Mouse (Mus musculus): Measurements from ENCODE around the gene Gm3424.
A peak's percentile ranks its signal among the peaks of the same experiment; 100 is the strongest.
"Not testable (repeated sequence)": the region's sequence is repeated elsewhere in the genome, so short reads cannot be mapped to it uniquely, and the experiment has no call there.

Gene Gm3424

GRCm38 (mm10) chr14:5830229-5830628 lies at the start of gene Gm3424:
Gene Gm3424 (minus strand): TSS chr14:5830329.
- not testable (repeated sequence) for DNase-seq (ENCODE audit: low read depth, low spot score)

- DNase-seq (ENCODE audit: low read depth, low spot score), result not testable (repeated sequence)
Measured at GRCm38 (mm10) chr14:5879791-5880190, 49.7 kb upstream of the Gm3424 start.

GRCm38 (mm10) chr14:5879136-5879535 lies 49.0 kb upstream of the Gm3424 start:
- peak; percentile 71 for DNase-seq (ENCODE audit: low read depth, low spot score)

GRCm38 (mm10) chr14:5855911-5856310 lies 25.8 kb upstream of the Gm3424 start:
- not testable (repeated sequence) for DNase-seq (ENCODE audit: low read depth, low spot score)

- DNase-seq (ENCODE audit: low read depth, low spot score), result not testable (repeated sequence)
Measured at GRCm38 (mm10) chr14:5812699-5813356, 17.3 kb downstream of the Gm3424 start.

GRCm38 (mm10) chr14:5807882-5808281 lies 22.2 kb downstream of the Gm3424 start, which contains the start of gene Gm3383:
Gene Gm3383 (minus strand): TSS chr14:5807982.
- DNase-seq (ENCODE audit: low read depth, low spot score), result not testable (repeated sequence)

All from R1 (cell line).